ENCODE assay signal across 13 mouse cellular contexts in genomic region chr7:31118486-31118885, GRCm38 (mm10). TPM values are rescaled to one million over a fixed set of nuclear protein-coding genes. Genes with fewer than 3 reads are reported as not detected.
A peak's percentile ranks its signal among the peaks of the same experiment; 100 is the strongest.
DNase-seq lines count a peak whose midpoint lies in the region; ATAC-seq lines count a peak whose summit lies in the region.
"Had no signal": no experiment of that assay in that cellular context is flagged by ENCODE, and none has a peak within 500 bp of the region (broad histone marks: within the 10 kb centered on the region; RNA-seq: fewer than 3 reads in every experiment).

No protein-coding gene starts in this region.

- H3K36me3 ChIP-seq in heart, embryonic 12.5 days, result no peaks in the 10 kb centered on the region
- H3K36me3 ChIP-seq: limb, embryonic 13.5 days; midbrain, embryonic 10.5 days had no signal

- DNase-seq in heart, adult 11 months, result peak; percentile 96
- DNase-seq in right cerebral cortex, postnatal 25 days, result peak; percentile 49
- no peak for DNase-seq in right cerebral cortex, postnatal 4 days
- peak; percentile 69 to 74 for DNase-seq in gastrocnemius, postnatal 36 days
- no peak for DNase-seq in Muller cell, postnatal 12 days (ENCODE audit: inconsistent ontology term)
- DNase-seq: retina, postnatal 1 day; thymus, postnatal 4 days had no signal

- ATAC-seq in heart, embryonic 12.5 days (ENCODE audit: insufficient number of reproducible peaks, low FRiP score), result no peak
- ATAC-seq in inflammation-experienced regulatory T-cells, adult 6 months, result no peak
- no peak for ATAC-seq in granulocyte monocyte progenitor cell, adult 5-6 weeks (replicated peaks; ENCODE audit: poor library complexity, severe bottlenecking)

- no peak overlapping the region for H3K4me2 ChIP-seq in heart, embryonic 12.5 days
- H3K4me2 ChIP-seq: limb, embryonic 13.5 days had no signal

- WGBS in heart, embryonic 12.5 days, result 74% methylated on average over 7 of the region's 7 CpGs

- 0 out of 2 replicates have a peak, but pooled peaks cover 6% of the 10 kb centered on the region for H3K27me3 ChIP-seq in heart, embryonic 12.5 days (replicated peaks)
- H3K27me3 ChIP-seq: CH12.LX; limb, embryonic 13.5 days had no signal

- H3K9me3 ChIP-seq in heart, embryonic 12.5 days (replicated peaks), result no peaks in the 10 kb centered on the region
- H3K9me3 ChIP-seq: limb, embryonic 13.5 days; midbrain, embryonic 10.5 days had no signal

- peaks cover 26% of the 10 kb centered on the region for H3K4me1 ChIP-seq in heart, embryonic 12.5 days (replicated peaks)

- no peak overlapping the region for H3K27ac ChIP-seq in heart, embryonic 12.5 days (ENCODE audit: poor library complexity, severe bottlenecking)
- H3K27ac ChIP-seq: limb, embryonic 13.5 days; midbrain, embryonic 10.5 days had no signal

- no peak overlapping the region for H3K9ac ChIP-seq in heart, embryonic 12.5 days
- H3K9ac ChIP-seq: limb, embryonic 13.5 days had no signal

- intact Hi-C loops in gastrocnemius, postnatal 36 days (cut with DNase I), result no loop called here

- no peak overlapping the region for H3K4me3 ChIP-seq in heart, embryonic 12.5 days
- H3K4me3 ChIP-seq: limb, embryonic 13.5 days; midbrain, embryonic 10.5 days had no signal

RNA-seq across cellular contexts. Expression of gene Hpn, which starts 3.4 kb away (rescaled TPM):
- polyA plus RNA-seq in heart, embryonic 12.5 days (2016; fragmentation: Nextera tagmentation; extraction: Ambion mirVana), result 1.9 and 2.0 TPM in 2 replicates
- 10 to 100 TPM; 14.1 to 15.9 TPM for total RNA-seq in gastrocnemius, postnatal 36 days (2021)
- polyA plus RNA-seq in inflammation-experienced regulatory T-cells, adult 6 months (2017; shearing (Covaris generic)), result 10 to 100 TPM in 1 of 3 experiments, 1 to 10 TPM in 2; 3.1 to 11.0 (median 8.1) TPM
- total RNA-seq in granulocyte monocyte progenitor cell, adult 5-6 weeks (2014; fragmentation: Nextera tagmentation), result 11.1 TPM in 1 of 2 replicates, not detected in the other
- not detected in 2 replicates for total RNA-seq in granulocyte monocyte progenitor cell, adult 5-6 weeks (2017)

RNA-seq across cellular contexts. Expression of gene Scn1b, which starts 8.3 kb away (rescaled TPM):
- polyA plus RNA-seq in heart, embryonic 12.5 days (2016; fragmentation: Nextera tagmentation; extraction: Ambion mirVana), result 5.3 and 5.7 TPM in 2 replicates
- total RNA-seq in gastrocnemius, postnatal 36 days (2021), result 100 to 1,000 TPM; 835 to 915 TPM
- polyA plus RNA-seq in inflammation-experienced regulatory T-cells, adult 6 months (2017; shearing (Covaris generic)), result under 1 TPM in 1 of 3 experiments, not detected in 2; 0.30 TPM
- total RNA-seq in granulocyte monocyte progenitor cell, adult 5-6 weeks (2014; fragmentation: Nextera tagmentation), result not detected in 2 replicates
- not detected in 2 replicates for total RNA-seq in granulocyte monocyte progenitor cell, adult 5-6 weeks (2017)

RNA-seq across cellular contexts. Expression of gene Gramd1a, which starts 37.2 kb away (rescaled TPM):
- 63.4 and 64.6 TPM in 2 replicates for polyA plus RNA-seq in heart, embryonic 12.5 days (2016; fragmentation: Nextera tagmentation; extraction: Ambion mirVana)
- total RNA-seq in gastrocnemius, postnatal 36 days (2021), result 10 to 100 TPM; 36.2 to 45.2 TPM
- 100 to 1,000 TPM in 1 of 3 experiments, 10 to 100 TPM in 2; 70.7 to 113 (median 98.7) TPM for polyA plus RNA-seq in inflammation-experienced regulatory T-cells, adult 6 months (2017; shearing (Covaris generic))
- total RNA-seq in granulocyte monocyte progenitor cell, adult 5-6 weeks (2014; fragmentation: Nextera tagmentation), result 59.3 and 77.5 TPM in 2 replicates
- 21.2 and 36.5 TPM in 2 replicates for total RNA-seq in granulocyte monocyte progenitor cell, adult 5-6 weeks (2017)

RNA-seq across cellular contexts. Expression of gene Fxyd3, which starts 42.0 kb away (rescaled TPM):
- polyA plus RNA-seq in heart, embryonic 12.5 days (2016; fragmentation: Nextera tagmentation; extraction: Ambion mirVana), result 0.15 and 0.23 TPM in 2 replicates
- total RNA-seq in gastrocnemius, postnatal 36 days (2021), result under 1 TPM; 0.77 to 0.96 TPM
- polyA plus RNA-seq in inflammation-experienced regulatory T-cells, adult 6 months (2017; shearing (Covaris generic)), result under 1 TPM in 1 of 3 experiments, not detected in 2; 0.18 TPM
- total RNA-seq in granulocyte monocyte progenitor cell, adult 5-6 weeks (2014; fragmentation: Nextera tagmentation), result not detected in 2 replicates
- total RNA-seq in granulocyte monocyte progenitor cell, adult 5-6 weeks (2017), result not detected in 2 replicates
- total RNA-seq: CH12.LX had no signal

RNA-seq across cellular contexts. Expression of gene Lgi4, which starts 59.3 kb away (rescaled TPM):
- 0.14 TPM in 1 of 2 replicates, not detected in the other for polyA plus RNA-seq in heart, embryonic 12.5 days (2016; fragmentation: Nextera tagmentation; extraction: Ambion mirVana)
- total RNA-seq in gastrocnemius, postnatal 36 days (2021), result 1 to 10 TPM; 2.5 to 4.4 TPM
- polyA plus RNA-seq in inflammation-experienced regulatory T-cells, adult 6 months (2017; shearing (Covaris generic)), result under 1 TPM in 2 of 3 experiments, not detected in 1; 0.09 to 0.13 TPM
- total RNA-seq in granulocyte monocyte progenitor cell, adult 5-6 weeks (2014; fragmentation: Nextera tagmentation), result not detected in 2 replicates
- not detected in 2 replicates for total RNA-seq in granulocyte monocyte progenitor cell, adult 5-6 weeks (2017)
- total RNA-seq: CH12.LX had no signal

Comparison
In these comparisons a context has a peak if more than half of its experiments do, and no peak if none do; other contexts are left out.
1. DNase-seq: peak in heart, adult 11 months (single experiment), right cerebral cortex, postnatal 25 days (single experiment) and gastrocnemius, postnatal 36 days (2 of 2); none in right cerebral cortex, postnatal 4 days (single experiment) and Muller cell, postnatal 12 days (single experiment).
2. RNA of gene Scn1b, which starts 8.3 kb away (total RNA-seq): 835 to 915 TPM in gastrocnemius, postnatal 36 days; not detected in granulocyte monocyte progenitor cell, adult 5-6 weeks; every median in the first group is over 100 times any median in the second.